Mouse (Mus musculus) frontal cortex, postnatal 10 days (tissue): ENCODE measurements around the gene Kdsr.

Experiments used
- DNase-seq, 2 experiments: peaks; one replicate each; pipeline ENCODE4 v3.0.0; 2022; ENCODE audit warnings: low spot score in 2 of 2, mixed read lengths in 1 of 2

Gene Kdsr

GRCm38 (mm10) chr1:106695649-106696048, 63.9 kb downstream of the Kdsr start:
- no peak for DNase-seq

DNA sequence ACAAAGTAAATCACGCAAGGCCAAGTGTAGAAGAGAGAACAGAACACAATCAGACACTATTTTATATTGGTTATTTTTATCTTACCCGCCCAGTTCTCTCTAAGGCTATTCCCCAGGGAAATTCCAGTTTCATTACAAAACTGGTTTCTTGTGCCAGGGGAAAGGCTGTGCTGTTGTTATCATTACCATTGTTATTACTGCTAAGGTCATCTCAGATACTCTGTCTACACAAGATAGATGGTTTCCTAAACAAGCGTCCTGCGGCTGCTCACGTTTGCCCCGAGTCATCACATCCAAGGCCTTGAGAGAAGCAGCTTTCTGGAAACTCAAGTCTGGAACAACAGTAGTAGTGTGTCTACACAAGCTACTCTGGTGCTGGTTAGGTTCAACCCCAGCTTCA, 65.2 kb downstream of the Kdsr start:
- DNase-seq = no peak

GRCm38 (mm10) chr1:106692599-106692998, 66.9 kb downstream of the Kdsr start:
- DNase-seq = no peak

DNA sequence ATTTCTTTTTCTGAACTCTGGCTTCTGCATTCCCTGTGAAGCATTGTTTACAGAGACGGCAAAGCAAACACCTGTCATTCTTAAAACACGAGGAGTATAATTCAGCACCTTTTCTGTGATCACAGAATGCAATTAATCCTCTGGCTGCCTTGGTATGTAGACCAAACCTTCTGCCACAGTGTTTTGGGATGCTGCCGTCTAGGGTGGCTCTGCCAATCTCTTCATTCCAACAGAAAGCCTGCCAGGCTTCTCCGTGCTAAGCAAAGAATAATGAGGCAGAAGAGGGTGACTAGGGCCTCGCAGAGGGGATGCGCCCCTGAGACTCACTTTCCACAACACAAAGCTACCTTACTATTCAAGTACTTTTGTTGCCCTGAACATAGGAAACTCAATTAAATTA, 68.6 kb downstream of the Kdsr start:
- no peak for DNase-seq

GRCm38 (mm10) chr1:106688161-106688516, 71.4 kb downstream of the Kdsr start:
- DNase-seq = no peak

DNA sequence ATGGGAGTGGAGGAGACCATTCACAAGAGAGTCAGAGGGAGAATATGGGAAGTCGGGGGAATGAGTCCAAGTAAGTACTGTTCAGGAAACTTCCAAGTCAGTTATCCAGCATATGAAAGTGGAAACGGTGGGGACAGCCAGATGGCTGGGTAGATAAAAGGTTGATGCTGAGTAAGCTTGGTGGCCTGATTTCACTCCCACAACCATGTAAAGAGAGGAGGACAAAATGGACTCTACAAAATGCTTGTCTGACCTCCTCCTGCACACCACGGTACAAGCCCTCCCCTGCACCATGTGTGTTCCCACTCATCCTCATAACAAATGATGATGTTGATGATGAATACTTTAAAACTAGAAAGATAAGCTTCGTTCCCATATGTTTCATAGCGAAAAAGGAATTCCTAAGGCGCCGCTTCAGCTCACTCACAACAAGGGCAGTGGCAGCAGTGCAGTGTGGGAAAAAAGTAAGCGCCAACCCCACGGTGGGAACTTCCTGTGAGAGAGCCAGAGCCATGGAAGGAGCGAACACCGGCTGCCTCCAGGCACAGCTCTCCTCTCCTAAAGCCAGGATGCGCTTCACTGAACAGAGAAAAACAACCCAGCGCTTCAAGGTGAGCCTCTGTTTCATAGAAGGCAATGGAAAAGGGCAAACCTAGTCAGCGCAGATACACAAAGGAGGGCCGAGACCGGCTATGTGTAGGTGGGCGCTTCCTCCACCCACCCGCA, 71.9 kb downstream of the Kdsr start:
- DNase-seq = no peak

GRCm38 (mm10) chr1:106685702-106686101, 73.8 kb downstream of the Kdsr start:
- no peak for DNase-seq

- no peak for DNase-seq
These were observed 75.0 kb downstream of the Kdsr start for GRCm38 (mm10) chr1:106684546-106684945.

DNA sequence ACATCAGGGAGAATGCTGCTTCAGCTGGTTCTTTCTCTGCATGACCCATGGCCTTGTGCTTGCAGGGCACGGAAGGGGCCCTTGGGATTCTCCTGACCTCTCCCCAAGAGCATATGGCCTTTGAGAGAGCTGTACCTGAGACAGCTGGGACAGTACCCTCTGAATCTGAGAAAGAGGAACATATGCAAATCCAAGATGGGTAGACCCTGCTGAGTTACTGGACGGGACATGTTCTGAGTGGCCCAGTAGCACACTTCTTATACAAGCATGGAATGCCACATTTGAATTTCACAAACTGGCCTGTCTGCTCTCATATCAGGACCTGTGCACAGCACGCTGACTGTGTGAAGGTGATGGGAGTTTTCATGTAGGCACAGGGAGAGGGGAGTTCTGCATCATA, 76.7 kb downstream of the Kdsr start:
- DNase-seq = no peak

GRCm38 (mm10) chr1:106679800-106680515, 79.6 kb downstream of the Kdsr start:
- no peak for DNase-seq

- no peak for DNase-seq
These were observed 81.5 kb downstream of the Kdsr start for GRCm38 (mm10) chr1:106678060-106678478.
